Mouse (Mus musculus) embryonic facial prominence, embryonic 13.5 days (tissue): Measurements from ENCODE around the gene Skap1. TPM values are rescaled to one million over a fixed set of nuclear protein-coding genes. Genes with fewer than 3 reads are reported as not detected.

Experiments
- ATAC-seq: fragments of 200-750 bp; cut with Nextera tagmentation; 2 replicates; pipeline ENCODE4 v1.8.0; 2017; ENCODE audit warnings: low read depth; ENCODE audit not compliant: insufficient number of reproducible peaks, insufficient read depth, low FRiP score, low TSS enrichment
- H3K27ac ChIP-seq: fragments of 300-500 bp; sonication (generic); 2 replicates; pipeline ENCODE4 v1.5.1; 2015; ENCODE audit warnings: moderate library complexity, mild to moderate bottlenecking, inconsistent platforms
- H3K27me3 ChIP-seq: fragments of 300-500 bp; sonication (generic); 2 replicates; pipeline ENCODE4 v1.6.1; 2015; ENCODE audit warnings: mild to moderate bottlenecking, inconsistent platforms
- H3K36me3 ChIP-seq: fragments of 300-500 bp; sonication (generic); 2 replicates; pipeline ENCODE4 v1.6.1; 2015; ENCODE audit warnings: mild to moderate bottlenecking, inconsistent platforms
- H3K4me1 ChIP-seq: fragments of 300-500 bp; sonication (generic); 2 replicates; pipeline ENCODE4 v1.6.1; 2015; ENCODE audit warnings: inconsistent platforms
- H3K4me2 ChIP-seq: fragments of 300-500 bp; sonication (generic); 2 replicates; pipeline ENCODE4 v1.6.1; 2015; ENCODE audit warnings: moderate library complexity, mild to moderate bottlenecking, inconsistent platforms
- H3K4me3 ChIP-seq: fragments of 300-500 bp; sonication (generic); 2 replicates; pipeline ENCODE4 v1.5.1; 2015; ENCODE audit warnings: mild to moderate bottlenecking, inconsistent platforms
- H3K9ac ChIP-seq: fragments of 300-500 bp; sonication (generic); 2 replicates; pipeline ENCODE4 v1.6.1; 2015; ENCODE audit warnings: mild to moderate bottlenecking, inconsistent platforms
- H3K9me3 ChIP-seq: fragments of 300-500 bp; sonication (generic); 2 replicates; pipeline ENCODE4 v1.6.1; 2016; ENCODE audit warnings: inconsistent platforms
- WGBS: fragments of 180-500 bp; shearing (Covaris S2); methylation state at CpG from one replicate; pipeline ENCODE4 v1.1.7; 2015; ENCODE audit warnings: mixed read lengths; 5-methylcytosine and 5-hydroxymethylcytosine counted together
- polyA plus RNA-seq: library from polyadenylated mRNA; unstranded; fragments of >200 nt; fragmentation: Nextera tagmentation; extraction: Ambion mirVana; gene quantifications from 2 replicates; pipeline ENCODE4 v1.2.1, GENCODE M21; 2015

Gene Skap1
- polyA plus RNA-seq, 1 experiment from 2014 or later = 0.49 TPM

- Histone ChIP-seq H3K9ac (no peak overlapping the region), H3K36me3 (no peaks in the 10 kb centered on the region), H3K27me3 (peaks cover 22% of the 10 kb centered on the region), H3K4me1 (no peaks in the 10 kb centered on the region), H3K4me2 (no peak overlapping the region), H3K4me3 (no peak overlapping the region), H3K9me3 (no peaks in the 10 kb centered on the region), H3K27ac (no peak overlapping the region)
- 68% methylated on average over 7 of the region's 7 CpGs for WGBS
- ATAC-seq = no peak
Measured at GRCm38 (mm10) chr11:96637927-96638326, 173.5 kb downstream of the Skap1 start.

- no peak for ATAC-seq
- Histone ChIP-seq H3K27me3 (peaks cover 20% of the 10 kb centered on the region), H3K4me1 (no peaks in the 10 kb centered on the region; the same call in 1 of the 2 replicates), H3K36me3 (no peaks in the 10 kb centered on the region), H3K4me3 (no peak overlapping the region), H3K9ac (no peak overlapping the region), H3K27ac (no peak overlapping the region), H3K4me2 (no peak overlapping the region), H3K9me3 (no peaks in the 10 kb centered on the region)
- 62% methylated on average over 5 of the region's 5 CpGs for WGBS
Measured at GRCm38 (mm10) chr11:96639805-96640204, 175.4 kb downstream of the Skap1 start.

- WGBS = 75% methylated on average over 17 of the region's 17 CpGs
- H3K36me3 ChIP-seq = no peaks in the 10 kb centered on the region
- H3K4me1 ChIP-seq = peaks cover 7% of the 10 kb centered on the region
- no peak overlapping the region for H3K4me2 ChIP-seq
- H3K9me3 ChIP-seq = no peaks in the 10 kb centered on the region
- H3K27ac ChIP-seq = no peak overlapping the region
- ATAC-seq = no peak
- peaks cover 15% of the 10 kb centered on the region; the same call in 1 of the 2 replicates for H3K27me3 ChIP-seq
- H3K9ac ChIP-seq = no peak overlapping the region
- H3K4me3 ChIP-seq = no peak overlapping the region
Measured at GRCm38 (mm10) chr11:96642173-96643140, 178.1 kb downstream of the Skap1 start.

- 52% methylated on average over 7 of the region's 7 CpGs for WGBS
- H3K4me1 ChIP-seq = peaks cover 7% of the 10 kb centered on the region
- no peak overlapping the region for H3K9ac ChIP-seq
- H3K9me3 ChIP-seq = no peaks in the 10 kb centered on the region
- no peak overlapping the region for H3K4me3 ChIP-seq
- ATAC-seq = no peak
- peaks cover 12% of the 10 kb centered on the region; the same call in 1 of the 2 replicates for H3K27me3 ChIP-seq
- no peaks in the 10 kb centered on the region for H3K36me3 ChIP-seq
- H3K4me2 ChIP-seq = no peak overlapping the region
- H3K27ac ChIP-seq = no peak overlapping the region
Measured at GRCm38 (mm10) chr11:96644969-96645368, 180.6 kb downstream of the Skap1 start.

GRCm38 (mm10) chr11:96645538-96646037 lies 181.2 kb downstream of the Skap1 start:
- H3K36me3 ChIP-seq = no peaks in the 10 kb centered on the region
- no peak overlapping the region for H3K4me3 ChIP-seq
- no peak for ATAC-seq
- H3K9ac ChIP-seq = no peak overlapping the region
- H3K27ac ChIP-seq = no peak overlapping the region
- H3K27me3 ChIP-seq = peaks cover 8% of the 10 kb centered on the region; the same call in 1 of the 2 replicates
- peaks cover 7% of the 10 kb centered on the region for H3K4me1 ChIP-seq
- H3K9me3 ChIP-seq = no peaks in the 10 kb centered on the region
- 32% methylated on average over 10 of the region's 10 CpGs for WGBS
- H3K4me2 ChIP-seq = peak overlapping the region; percentile 20; the same call in 1 of the 2 replicates

GRCm38 (mm10) chr11:96651848-96652247 lies 187.5 kb downstream of the Skap1 start:
- peaks cover 4% of the 10 kb centered on the region; the same call in 1 of the 2 replicates for H3K4me1 ChIP-seq
- 0 out of 2 replicates have a peak, but pooled peaks cover 7% of the 10 kb centered on the region for H3K27me3 ChIP-seq
- H3K9me3 ChIP-seq = no peaks in the 10 kb centered on the region
- H3K4me3 ChIP-seq = no peak overlapping the region
- H3K4me2 ChIP-seq = no peak overlapping the region
- H3K27ac ChIP-seq = no peak overlapping the region
- WGBS = 90% methylated on average over 9 of the region's 9 CpGs
- H3K9ac ChIP-seq = no peak overlapping the region
- H3K36me3 ChIP-seq = no peaks in the 10 kb centered on the region
- ATAC-seq = no peak

GRCm38 (mm10) chr11:96653867-96654266 lies 189.5 kb downstream of the Skap1 start:
- ATAC-seq = no peak
- H3K27ac ChIP-seq = no peak overlapping the region
- peaks cover 4% of the 10 kb centered on the region; the same call in 1 of the 2 replicates for H3K4me1 ChIP-seq
- peaks cover 7% of the 10 kb centered on the region; the same call in 1 of the 2 replicates for H3K27me3 ChIP-seq
- H3K36me3 ChIP-seq = no peaks in the 10 kb centered on the region
- H3K9me3 ChIP-seq = no peaks in the 10 kb centered on the region
- no peak overlapping the region for H3K4me3 ChIP-seq
- no peak overlapping the region for H3K9ac ChIP-seq
- 39% methylated on average over 8 of the region's 8 CpGs for WGBS
- H3K4me2 ChIP-seq = no peak overlapping the region; the same call in 1 of the 2 replicates

- H3K4me2 ChIP-seq = no peak overlapping the region
- WGBS = 93% methylated on average over 1 of the region's 1 CpGs
Measured at GRCm38 (mm10) chr11:96658420-96658819, 194.0 kb downstream of the Skap1 start.

GRCm38 (mm10) chr11:96666924-96667323 lies 202.5 kb downstream of the Skap1 start:
- Histone ChIP-seq H3K4me1 (no peaks in the 10 kb centered on the region), H3K9me3 (no peaks in the 10 kb centered on the region), H3K36me3 (no peaks in the 10 kb centered on the region), H3K9ac (no peak overlapping the region), H3K4me2 (no peak overlapping the region), H3K27ac (no peak overlapping the region), H3K4me3 (no peak overlapping the region), H3K27me3 (0 out of 2 replicates have a peak, but pooled peaks cover 7% of the 10 kb centered on the region)
- no peak for ATAC-seq
- WGBS = 71% methylated on average over 3 of the region's 3 CpGs

More at GRCm38 (mm10) chr11:96658420-96658819, 194.0 kb downstream of the Skap1 start:
- H3K27me3 ChIP-seq = peaks cover 8% of the 10 kb centered on the region; the same call in 1 of the 2 replicates
- ATAC-seq = no peak
- no peaks in the 10 kb centered on the region for H3K36me3 ChIP-seq
- H3K9ac ChIP-seq = no peak overlapping the region
- peaks cover 4% of the 10 kb centered on the region; the same call in 1 of the 2 replicates for H3K4me1 ChIP-seq
- no peaks in the 10 kb centered on the region for H3K9me3 ChIP-seq
- no peak overlapping the region for H3K27ac ChIP-seq
- no peak overlapping the region for H3K4me3 ChIP-seq

- Histone ChIP-seq H3K36me3 (no peaks in the 10 kb centered on the region), H3K4me3 (no peak overlapping the region), H3K4me2 (no peak overlapping the region), H3K27ac (no peak overlapping the region), H3K4me1 (no peaks in the 10 kb centered on the region), H3K27me3 (0 out of 2 replicates have a peak, but pooled peaks cover 7% of the 10 kb centered on the region), H3K9ac (no peak overlapping the region), H3K9me3 (no peaks in the 10 kb centered on the region)
- WGBS = 74% methylated on average over 7 of the region's 7 CpGs
- no peak for ATAC-seq
Measured at GRCm38 (mm10) chr11:96668367-96668766, 204.0 kb downstream of the Skap1 start.

- H3K27ac ChIP-seq = no peak overlapping the region
- no peak for ATAC-seq
- peaks cover 8% of the 10 kb centered on the region; the same call in 1 of the 2 replicates for H3K4me1 ChIP-seq
- H3K36me3 ChIP-seq = no peaks in the 10 kb centered on the region
- WGBS = 5% methylated on average over 6 of the region's 6 CpGs
- peak overlapping the region; percentile 50 for H3K4me2 ChIP-seq
- peaks cover 24% of the 10 kb centered on the region; the same call in 1 of the 2 replicates for H3K27me3 ChIP-seq
- peak overlapping the region; percentile 17; the same call in 1 of the 2 replicates for H3K4me3 ChIP-seq
- H3K9ac ChIP-seq = peak overlapping the region; percentile 54; the same call in 1 of the 2 replicates
- H3K9me3 ChIP-seq = no peaks in the 10 kb centered on the region
Measured at GRCm38 (mm10) chr11:96673792-96674191, 209.4 kb downstream of the Skap1 start.
